Mouse (Mus musculus) stomach, embryonic 14.5 days (tissue): Measurements from ENCODE around the gene Naaladl1. TPM values are rescaled to one million over a fixed set of nuclear protein-coding genes. Genes with fewer than 3 reads are reported as not detected.
A peak's percentile ranks its signal among the peaks of the same experiment; 100 is the strongest.

Experiments
- ATAC-seq: fragments of 200-750 bp; cut with Nextera tagmentation; 2 replicates; pipeline ENCODE4 v1.8.0; 2017; ENCODE audit warnings: low read depth, moderate TSS enrichment; ENCODE audit not compliant: insufficient number of reproducible peaks, insufficient read depth, low FRiP score
- H3K27ac ChIP-seq: fragments of 300-500 bp; sonication (generic); 2 replicates; pipeline ENCODE4 v1.5.1; 2014; ENCODE audit warnings: mild to moderate bottlenecking, low read length, moderate library complexity, mixed read lengths
- H3K27me3 ChIP-seq: fragments of 300-500 bp; sonication (generic); 2 replicates; pipeline ENCODE4 v1.6.1; 2014; ENCODE audit warnings: low read length, control low read depth, mixed read lengths; ENCODE audit not compliant: control insufficient read depth, insufficient read depth
- H3K36me3 ChIP-seq: fragments of 300-500 bp; sonication (generic); 2 replicates; pipeline ENCODE4 v1.6.1; 2014; ENCODE audit warnings: mild to moderate bottlenecking, control low read depth, low read length, moderate library complexity, mixed read lengths; ENCODE audit not compliant: control insufficient read depth, insufficient read depth
- H3K4me1 ChIP-seq: fragments of 300-500 bp; sonication (generic); 2 replicates; pipeline ENCODE4 v1.6.1; 2014; ENCODE audit warnings: low read length, control low read depth, mixed read lengths; ENCODE audit not compliant: control insufficient read depth, insufficient read depth
- H3K4me2 ChIP-seq: fragments of 300-500 bp; sonication (generic); replicated peaks from 2 replicates; pipeline ENCODE4 v1.6.1; 2014; ENCODE audit warnings: low read depth, low read length, control low read depth
- H3K4me3 ChIP-seq: fragments of 300-500 bp; sonication (generic); 2 replicates; pipeline ENCODE4 v1.5.1; 2014; ENCODE audit warnings: low read depth, low read length, control low read depth
- H3K9ac ChIP-seq: fragments of 300-500 bp; sonication (generic); replicated peaks from 2 replicates; pipeline ENCODE4 v1.6.1; 2014; ENCODE audit warnings: low read depth, mild to moderate bottlenecking, control low read depth, low read length, moderate library complexity, mixed read lengths
- H3K9me3 ChIP-seq: fragments of 300-500 bp; sonication (generic); 2 replicates; pipeline ENCODE4 v1.6.1; 2016; ENCODE audit warnings: low read depth, low read length, control low read depth; ENCODE audit not compliant: control insufficient read depth
- WGBS: fragments of 180-500 bp; shearing (Covaris S2); extraction: QIAGEN DNeasy Blood & Tissue Kit; methylation state at CpG from one replicate; pipeline ENCODE4 v1.1.7; 2014; 5-methylcytosine and 5-hydroxymethylcytosine counted together
- polyA plus RNA-seq: library from polyadenylated mRNA; unstranded; fragments of >200 nt; fragmentation: Nextera tagmentation; extraction: Ambion mirVana; gene quantifications from 2 replicates; pipeline ENCODE4 v1.2.1, GENCODE M21; 2014

Gene Naaladl1
- polyA plus RNA-seq, 1 experiment from 2014 or later: 0.54 TPM

DNA sequence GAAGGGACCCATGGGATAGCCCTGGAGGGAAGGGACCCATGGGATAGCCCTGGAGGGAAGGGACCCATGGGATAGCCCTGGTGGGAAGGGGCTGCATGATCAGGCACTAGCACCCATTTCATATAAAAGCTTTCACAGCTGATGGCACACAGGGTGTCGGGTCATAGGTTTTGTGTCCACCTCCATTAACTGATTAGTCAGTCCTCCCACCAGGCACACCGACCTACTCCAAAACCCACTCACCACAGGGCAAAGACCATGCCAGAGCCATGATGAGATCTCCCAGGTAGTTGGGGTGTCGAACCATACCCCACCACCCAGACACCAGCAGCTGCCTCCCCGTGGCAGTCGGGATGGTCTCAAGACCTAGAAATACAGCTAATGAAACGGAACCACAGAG is 42.5 kb upstream of the Naaladl1 start:
- no peak overlapping the region for H3K4me2 ChIP-seq
- peaks cover 24% of the 10 kb centered on the region for H3K4me1 ChIP-seq
- 0 out of 2 replicates have a peak overlapping the region, but pooled peaks have one; percentile 95 for H3K9ac ChIP-seq
- 92% methylated on average over 6 of the region's 6 CpGs for WGBS
- H3K27me3 ChIP-seq: no peaks in the 10 kb centered on the region
- H3K9me3 ChIP-seq: no peaks in the 10 kb centered on the region
- H3K4me3 ChIP-seq: no peak overlapping the region
- H3K36me3 ChIP-seq: peaks cover 13% of the 10 kb centered on the region
- H3K27ac ChIP-seq: no peak overlapping the region
- ATAC-seq: no peak

DNA sequence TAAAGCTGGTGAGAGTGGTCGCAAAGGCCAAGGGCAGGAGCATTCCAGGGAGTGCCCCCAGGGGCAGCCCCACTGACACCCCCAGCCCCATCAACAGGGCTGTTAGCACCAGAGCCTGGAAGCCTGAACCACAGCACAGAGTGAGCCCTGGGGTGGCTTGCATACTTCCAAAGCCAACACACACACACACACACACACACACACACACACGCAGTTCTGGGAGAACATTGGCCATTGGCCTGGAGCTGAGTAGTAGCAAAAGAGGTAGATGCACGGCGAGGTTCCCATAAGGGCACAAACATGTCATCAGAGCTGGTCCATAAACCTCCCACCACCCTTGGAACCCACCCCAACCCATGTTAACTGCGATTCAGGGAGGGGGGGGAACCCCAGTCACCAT is 39.0 kb upstream of the Naaladl1 start:
- no peaks in the 10 kb centered on the region for H3K9me3 ChIP-seq
- peak overlapping the region; percentile 49; the same call in 1 of the 2 replicates for H3K27ac ChIP-seq
- peaks cover 18% of the 10 kb centered on the region for H3K4me1 ChIP-seq
- H3K27me3 ChIP-seq: no peaks in the 10 kb centered on the region
- ATAC-seq: no peak
- 25% methylated on average over 5 of the region's 5 CpGs for WGBS
- H3K4me3 ChIP-seq: peak overlapping the region; percentile 38
- no peak overlapping the region for H3K9ac ChIP-seq
- H3K36me3 ChIP-seq: peaks cover 9% of the 10 kb centered on the region
- peak overlapping the region; percentile 85 for H3K4me2 ChIP-seq

DNA sequence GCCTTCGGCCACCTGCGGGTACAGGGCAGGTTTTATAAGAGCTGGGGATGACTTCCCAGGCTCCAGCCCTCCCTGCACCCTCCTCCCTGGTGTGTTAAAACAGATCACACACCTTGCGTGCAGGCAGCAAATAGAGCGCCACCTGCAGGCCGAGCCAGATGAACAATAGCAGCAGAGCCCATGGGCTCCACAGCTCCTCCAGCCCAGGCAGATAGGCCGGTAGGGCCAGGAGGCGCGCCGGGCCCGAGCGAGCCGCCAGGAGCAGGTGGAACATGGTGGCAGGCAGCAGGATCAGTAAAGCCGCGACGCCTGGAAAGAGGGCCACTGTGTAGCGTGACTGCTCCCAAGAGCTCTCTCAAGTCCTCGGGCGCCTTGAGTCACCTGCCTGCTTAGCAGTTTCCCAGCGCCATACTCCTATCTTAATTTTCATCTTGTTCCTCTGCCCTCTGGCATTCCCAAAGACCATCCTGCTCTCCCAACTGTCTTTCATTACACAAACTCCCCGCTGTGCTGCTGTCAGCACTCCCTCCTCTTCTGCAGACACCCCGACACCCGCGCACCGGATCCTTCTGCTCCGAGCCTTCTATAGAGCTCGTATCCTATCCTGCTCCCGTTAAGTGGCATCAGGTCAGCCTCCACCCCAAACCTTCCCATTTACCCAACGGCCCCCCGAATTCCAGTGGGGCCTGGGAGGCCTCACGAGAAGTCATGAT is 38.4 kb upstream of the Naaladl1 start:
- H3K4me3 ChIP-seq: peak overlapping the region; percentile 38
- ATAC-seq: peak; percentile 51; the same call in 1 of the 2 replicates
- no peaks in the 10 kb centered on the region for H3K27me3 ChIP-seq
- H3K9ac ChIP-seq: peak overlapping the region; percentile 40
- peaks cover 15% of the 10 kb centered on the region for H3K4me1 ChIP-seq
- 1% methylated on average over 30 of the region's 30 CpGs for WGBS
- H3K9me3 ChIP-seq: no peaks in the 10 kb centered on the region
- peak overlapping the region; percentile 49; the same call in 1 of the 2 replicates for H3K27ac ChIP-seq
- peak overlapping the region; percentile 85 for H3K4me2 ChIP-seq
- H3K36me3 ChIP-seq: peaks cover 9% of the 10 kb centered on the region

DNA sequence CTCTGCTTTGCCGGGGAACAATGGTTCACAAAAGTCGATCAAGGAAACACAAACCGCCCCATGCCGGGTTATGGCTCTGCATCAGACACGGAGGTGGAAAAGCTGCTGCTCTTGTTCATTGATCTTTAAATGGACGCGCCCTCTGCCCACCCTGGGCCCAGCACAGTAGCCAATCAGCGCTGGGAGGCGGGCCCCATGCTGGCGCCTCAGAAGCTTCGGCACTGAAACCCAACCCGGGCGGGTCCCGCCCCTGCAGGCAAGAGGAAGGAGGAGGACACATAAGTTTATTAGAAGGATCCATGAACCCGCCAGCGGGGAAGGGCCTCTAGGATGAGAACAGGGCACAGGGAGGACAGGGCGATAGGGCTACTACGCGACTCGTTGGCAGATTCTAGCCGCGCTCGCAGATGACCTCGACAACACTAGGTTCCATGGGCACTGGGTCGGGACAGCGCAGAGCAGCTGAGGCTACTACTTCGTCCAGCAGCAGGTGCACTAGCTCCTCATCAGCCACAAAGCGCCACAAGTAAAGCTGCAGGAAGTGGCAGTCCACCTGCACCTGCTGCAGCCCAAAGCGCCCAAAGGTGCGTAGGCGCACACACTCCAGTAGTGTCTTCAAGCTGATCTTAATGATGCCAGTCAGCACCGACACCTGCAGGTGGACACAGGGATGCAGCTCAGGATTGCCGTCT is 37.7 kb upstream of the Naaladl1 start, which contains the start of gene Tm7sf2:
Tm7sf2 (minus strand) TSS at position 650 of the 692 bp plus-strand sequence.
- peaks cover 9% of the 10 kb centered on the region for H3K36me3 ChIP-seq
- peak within 1 kb of the TSS; percentile 74 for H3K27ac ChIP-seq
- 8% methylated on average over 33 of the region's 33 CpGs for WGBS
- H3K27me3 ChIP-seq: no peaks in the 10 kb centered on the region
- H3K9ac ChIP-seq: peak within 1 kb of the TSS; percentile 40
- H3K4me3 ChIP-seq: peak within 1 kb of the TSS; percentile 38
- ATAC-seq: peak; percentile 94
- no peaks in the 10 kb centered on the region for H3K9me3 ChIP-seq
- peak within 1 kb of the TSS; percentile 85 for H3K4me2 ChIP-seq
- H3K4me1 ChIP-seq: peaks cover 8% of the 10 kb centered on the region

DNA sequence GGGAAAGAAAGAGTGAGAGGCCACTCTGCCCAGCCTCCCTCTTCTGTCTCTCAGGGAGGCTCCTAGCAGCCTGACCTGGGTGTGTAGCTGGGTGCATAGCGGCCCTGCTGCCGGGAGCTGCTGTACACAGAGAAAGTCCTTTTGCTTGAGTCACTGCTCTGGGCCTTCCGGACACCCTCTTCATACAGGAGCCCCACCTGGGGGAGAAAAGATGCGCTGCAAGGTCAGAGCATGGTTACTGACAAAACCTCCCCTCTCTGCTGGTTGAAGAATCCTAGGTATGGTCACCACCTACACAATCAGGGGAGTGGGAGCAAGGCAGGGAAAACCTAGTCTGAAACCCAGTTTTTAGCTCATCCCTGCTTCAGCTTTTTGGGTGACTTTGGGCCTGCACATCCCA is 36.6 kb upstream of the Naaladl1 start:
- Histone ChIP-seq H3K4me3 (no peak overlapping the region), H3K27ac (no peak overlapping the region), H3K4me1 (peaks cover 8% of the 10 kb centered on the region; the same call in 1 of the 2 replicates), H3K27me3 (no peaks in the 10 kb centered on the region), H3K4me2 (no peak overlapping the region), H3K9ac (no peak overlapping the region), H3K9me3 (no peaks in the 10 kb centered on the region), H3K36me3 (peaks cover 14% of the 10 kb centered on the region)
- ATAC-seq: no peak
- WGBS: 68% methylated on average over 4 of the region's 4 CpGs

DNA sequence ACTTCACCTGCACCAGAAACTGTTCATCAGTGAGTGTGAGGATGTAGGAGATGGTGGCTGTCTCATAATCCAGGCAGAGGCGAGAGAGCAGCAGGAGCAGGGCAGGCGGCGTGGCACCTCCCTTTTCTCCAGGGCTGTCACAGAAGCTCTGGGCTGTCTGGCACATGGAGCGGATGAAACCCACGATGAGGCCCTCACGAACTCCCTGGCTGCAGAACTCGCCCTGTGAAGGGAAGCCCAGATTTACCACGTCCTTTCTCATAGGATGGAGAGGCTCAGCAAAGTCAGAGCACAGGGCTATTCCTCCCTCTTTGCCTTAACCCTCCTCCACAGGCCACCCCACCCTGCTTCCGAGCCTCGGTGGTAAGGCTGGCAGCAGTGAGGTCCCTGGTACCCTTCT is 35.7 kb upstream of the Naaladl1 start:
- Histone ChIP-seq H3K9me3 (no peaks in the 10 kb centered on the region), H3K4me2 (no peak overlapping the region), H3K36me3 (peaks cover 18% of the 10 kb centered on the region), H3K27ac (no peak overlapping the region), H3K4me1 (peaks cover 8% of the 10 kb centered on the region; the same call in 1 of the 2 replicates), H3K9ac (no peak overlapping the region), H3K27me3 (no peaks in the 10 kb centered on the region), H3K4me3 (no peak overlapping the region)
- ATAC-seq: no peak
- 92% methylated on average over 10 of the region's 10 CpGs for WGBS

DNA sequence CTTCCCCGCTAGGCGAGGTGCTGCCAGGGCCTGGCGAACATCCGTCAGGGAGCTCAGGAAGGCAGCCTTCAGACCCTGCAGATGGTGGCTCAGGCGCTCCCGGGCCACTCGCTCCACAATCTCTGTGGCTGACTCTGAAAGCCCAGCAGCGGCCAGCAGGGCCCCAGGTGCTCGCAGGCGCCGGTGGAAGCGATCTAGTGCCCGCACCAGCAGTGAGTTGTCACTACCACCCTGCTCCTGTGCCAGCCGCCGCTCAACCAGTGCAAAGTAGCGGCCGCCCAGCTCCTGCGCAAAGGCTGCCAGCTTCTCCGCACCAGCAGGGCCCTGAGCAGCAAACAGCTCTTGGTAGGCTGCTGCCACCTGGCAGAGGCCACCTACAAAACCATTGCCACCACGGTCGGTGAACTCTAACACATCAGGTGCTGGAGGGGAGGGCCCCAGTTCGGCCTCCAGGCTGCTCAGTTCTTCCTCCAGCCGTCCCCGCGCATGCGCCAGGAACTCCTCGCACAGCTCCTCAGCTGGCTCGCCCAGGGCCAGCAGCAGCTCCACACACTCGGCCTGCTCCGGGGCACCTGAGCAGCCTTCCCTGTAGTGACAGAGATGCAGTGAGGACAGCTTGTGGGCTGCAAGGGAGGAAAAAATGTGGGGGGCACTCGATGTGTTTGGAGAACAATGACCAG is 34.9 kb upstream of the Naaladl1 start:
- H3K4me3 ChIP-seq: no peak overlapping the region
- H3K27me3 ChIP-seq: no peaks in the 10 kb centered on the region
- WGBS: 92% methylated on average over 31 of the region's 31 CpGs
- H3K36me3 ChIP-seq: peaks cover 25% of the 10 kb centered on the region
- no peak overlapping the region for H3K9ac ChIP-seq
- peaks cover 8% of the 10 kb centered on the region; the same call in 1 of the 2 replicates for H3K4me1 ChIP-seq
- no peak for ATAC-seq
- no peak overlapping the region for H3K4me2 ChIP-seq
- no peak overlapping the region for H3K27ac ChIP-seq
- H3K9me3 ChIP-seq: no peaks in the 10 kb centered on the region

DNA sequence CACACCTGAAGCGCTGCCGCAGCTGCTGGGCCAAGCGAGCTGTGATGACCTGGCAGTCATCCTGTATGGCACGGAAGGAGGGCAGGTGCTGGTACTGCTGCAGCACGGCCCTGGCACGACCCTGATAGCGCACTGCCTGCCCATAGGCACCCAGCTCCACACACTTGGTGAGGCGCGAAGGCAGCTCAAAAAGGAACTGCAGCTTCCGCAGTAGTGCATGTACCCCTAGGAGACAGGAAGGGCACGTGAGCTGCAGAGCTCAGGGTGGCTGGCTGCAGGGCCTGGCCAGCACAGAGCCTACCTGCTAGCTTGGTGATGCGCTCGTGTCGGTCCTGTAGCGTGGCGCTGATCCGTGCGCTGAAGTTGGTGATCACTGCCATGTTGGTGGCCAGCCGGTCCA is 34.3 kb upstream of the Naaladl1 start:
- no peak for ATAC-seq
- WGBS: 92% methylated on average over 19 of the region's 19 CpGs
- Histone ChIP-seq H3K36me3 (peaks cover 25% of the 10 kb centered on the region), H3K4me3 (no peak overlapping the region), H3K27ac (no peak overlapping the region), H3K4me2 (no peak overlapping the region), H3K9ac (no peak overlapping the region), H3K9me3 (no peaks in the 10 kb centered on the region), H3K27me3 (no peaks in the 10 kb centered on the region), H3K4me1 (peaks cover 13% of the 10 kb centered on the region; the same call in 1 of the 2 replicates)
